Mouse (Mus musculus) right cerebral cortex, adult 18-20 months (tissue): ENCODE measurements around the gene Shmt1.
"Not testable (repeated sequence)": the region's sequence is repeated elsewhere in the genome, so short reads cannot be mapped to it uniquely, and the experiment has no call there.

Source experiments
- DNase-seq: peaks from one replicate; pipeline ENCODE4 v3.0.0; 2022; ENCODE audit warnings: mixed read lengths

The Shmt1 gene

DNA sequence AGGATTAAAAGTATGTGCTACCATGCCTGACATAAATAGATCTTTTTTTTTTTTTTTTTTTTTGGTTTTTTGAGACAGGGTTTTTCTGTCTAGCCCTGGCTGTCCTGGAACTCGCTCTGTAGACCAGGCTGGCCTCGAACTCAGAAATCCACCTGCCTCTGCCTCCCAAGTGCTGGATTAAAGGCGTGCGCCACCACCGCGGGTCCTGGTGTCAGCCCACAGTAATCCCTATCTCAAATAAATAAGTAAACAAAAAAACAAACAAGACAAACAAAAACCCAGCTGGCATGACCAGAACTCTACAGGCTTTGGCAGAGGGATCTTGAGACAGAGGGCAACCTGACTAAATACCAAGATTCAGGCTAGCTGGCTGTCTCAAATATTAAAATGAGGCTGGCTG is at the start of gene Shmt1:
TSS of gene Shmt1 (minus strand) at position 101 of the 400 bp plus-strand sequence.
- DNase-seq, result not testable (repeated sequence)

DNA sequence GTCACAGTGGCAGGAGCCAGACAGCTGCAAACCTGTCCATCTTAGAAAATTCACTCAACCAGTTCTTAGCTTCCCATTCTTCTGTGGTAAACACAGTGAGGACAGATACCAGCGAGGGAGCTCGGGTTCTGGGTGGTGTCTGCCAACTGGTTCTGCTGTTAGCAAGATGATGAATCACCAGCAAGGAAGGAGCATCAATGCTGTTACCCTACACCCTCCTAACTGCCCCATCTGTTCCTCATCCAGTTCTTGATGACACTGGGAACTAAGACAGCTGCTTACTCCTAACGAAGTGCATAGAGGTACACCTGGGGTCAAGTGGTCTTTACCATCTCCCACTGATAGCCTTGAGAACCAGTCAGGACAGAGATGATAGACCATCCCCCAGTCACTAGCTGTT is 45.1 kb upstream of the Shmt1 start:
- peak; percentile 37 for DNase-seq

DNA sequence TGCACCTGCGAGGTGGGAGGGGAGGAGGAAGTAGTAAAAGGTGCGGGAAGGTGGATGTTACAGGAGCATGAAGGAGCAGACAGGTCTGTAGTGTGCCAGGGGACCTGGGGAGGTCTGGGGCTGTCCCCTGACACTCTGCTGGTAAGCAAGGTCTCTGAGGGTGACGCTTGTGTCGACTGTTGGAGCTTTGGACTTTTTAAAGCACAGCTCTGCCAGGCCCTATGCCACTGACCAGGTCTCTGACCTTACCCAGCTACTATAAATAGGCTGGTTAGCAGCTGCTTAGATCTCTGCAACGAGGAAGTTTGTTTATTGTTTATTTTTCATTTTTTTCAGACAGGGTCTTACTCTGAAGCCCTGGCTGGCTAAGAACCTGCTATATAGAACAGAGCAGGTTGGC is 33.9 kb upstream of the Shmt1 start:
- no peak for DNase-seq

DNA sequence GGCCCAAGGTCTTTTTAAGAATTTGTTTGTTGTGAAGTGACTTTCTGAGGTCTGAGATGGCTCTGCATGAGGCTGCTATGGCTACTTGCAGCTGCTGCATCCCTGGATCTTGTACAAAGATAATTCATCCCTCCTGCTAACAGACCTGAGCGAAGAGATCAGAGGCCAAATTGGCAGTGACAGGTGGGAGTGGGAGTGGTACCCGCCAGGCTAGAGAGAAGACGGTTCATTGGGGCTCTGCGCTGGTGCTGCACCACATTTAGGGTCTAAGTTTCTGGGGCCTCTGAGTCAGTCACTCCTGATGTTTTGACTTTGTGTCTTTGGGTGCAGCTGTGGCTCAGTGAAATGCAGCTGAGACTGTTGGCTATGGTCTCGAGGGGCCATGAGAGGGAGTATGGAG is 31.9 kb upstream of the Shmt1 start:
- DNase-seq, result no peak

DNA sequence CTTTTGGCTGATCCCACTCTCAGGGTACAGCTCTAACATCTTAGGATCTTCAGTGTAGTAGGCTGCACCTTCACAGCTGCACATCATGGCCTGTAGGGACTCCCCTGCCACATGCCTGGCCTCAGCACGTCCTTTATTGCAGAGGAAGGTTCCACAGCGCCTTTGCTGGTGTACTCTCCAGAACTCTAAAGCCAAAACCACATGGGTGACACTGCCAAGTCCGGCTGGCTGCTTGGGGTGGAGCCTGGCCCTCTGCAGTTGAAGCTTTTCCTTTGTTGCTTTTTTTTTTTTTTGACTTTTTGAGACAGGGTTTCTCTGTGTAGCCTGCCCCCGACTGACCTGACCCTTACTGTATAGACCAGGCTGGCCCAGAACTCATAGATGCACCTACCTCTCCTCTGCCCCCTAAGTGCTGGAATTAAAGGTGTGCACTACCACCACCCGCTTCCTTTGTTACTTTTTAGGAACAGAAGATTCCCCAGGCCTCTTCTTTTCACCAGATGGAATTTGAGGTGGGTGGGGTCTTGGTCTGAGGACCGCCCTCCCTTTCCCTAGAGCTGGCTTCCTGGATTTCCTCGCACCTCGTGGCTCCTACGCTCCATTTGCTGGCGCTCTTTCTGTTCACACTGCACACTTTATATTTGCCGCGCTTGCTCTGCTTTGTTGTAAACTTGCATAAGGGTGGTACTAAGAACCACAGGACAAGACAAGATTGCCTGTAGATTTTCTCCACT is 30.1 kb upstream of the Shmt1 start:
- no peak for DNase-seq

DNA sequence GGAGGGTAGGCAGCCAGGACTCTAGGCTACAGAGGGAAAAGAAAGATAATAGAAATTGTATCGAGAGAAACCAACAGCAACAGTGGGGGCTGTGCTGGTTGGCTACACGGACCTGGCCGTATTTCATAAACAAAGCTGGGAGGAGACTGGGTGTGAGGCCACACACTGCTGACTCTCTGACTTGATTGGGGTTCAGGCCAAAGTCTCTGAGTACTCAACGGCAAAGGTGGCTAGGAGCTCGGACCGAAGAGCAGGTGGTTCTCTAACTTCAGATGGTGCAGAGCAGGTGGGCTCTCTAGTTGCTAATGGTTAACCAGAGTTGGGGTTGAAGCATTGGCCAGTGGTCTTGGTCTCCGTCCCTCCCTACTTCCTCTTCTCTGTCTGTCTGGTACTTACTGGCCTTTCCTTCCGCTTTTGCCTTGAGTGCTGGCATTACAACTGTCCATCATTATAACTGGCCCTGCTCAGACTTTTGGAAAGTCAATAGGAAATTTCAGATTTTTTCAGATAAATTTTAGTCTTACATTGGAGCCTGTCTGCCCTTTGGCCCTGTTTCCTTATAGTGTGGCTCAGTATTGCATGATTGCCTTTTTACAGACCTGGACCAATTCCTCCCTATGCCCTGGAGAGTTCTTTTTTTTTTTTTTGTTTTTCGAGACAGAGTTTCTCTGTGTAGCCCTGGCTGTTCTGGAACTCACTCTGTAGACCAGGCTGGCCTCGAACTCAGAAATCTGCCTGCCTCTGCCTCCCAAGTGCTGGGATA is 26.3 kb upstream of the Shmt1 start:
- DNase-seq, result no peak

DNA sequence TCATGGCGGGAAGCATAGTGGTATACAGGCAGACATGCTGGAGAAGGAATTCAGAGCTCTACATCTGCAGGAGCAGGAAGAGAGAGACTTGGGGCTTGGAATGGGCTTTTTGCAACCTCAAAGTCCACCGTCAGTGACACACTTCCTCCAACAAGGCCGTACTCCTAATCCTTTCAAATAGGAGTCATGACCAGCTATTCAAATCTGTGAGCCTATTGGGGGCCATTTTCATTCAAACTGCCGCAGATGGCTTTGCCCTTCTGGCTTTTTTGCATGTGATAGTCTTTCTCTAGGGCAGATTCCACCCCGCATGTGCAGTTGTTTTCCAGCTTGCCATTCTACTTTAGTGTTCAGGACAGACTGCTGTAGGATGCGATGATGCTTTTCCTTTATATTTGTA is 25.4 kb upstream of the Shmt1 start:
- no peak for DNase-seq

DNA sequence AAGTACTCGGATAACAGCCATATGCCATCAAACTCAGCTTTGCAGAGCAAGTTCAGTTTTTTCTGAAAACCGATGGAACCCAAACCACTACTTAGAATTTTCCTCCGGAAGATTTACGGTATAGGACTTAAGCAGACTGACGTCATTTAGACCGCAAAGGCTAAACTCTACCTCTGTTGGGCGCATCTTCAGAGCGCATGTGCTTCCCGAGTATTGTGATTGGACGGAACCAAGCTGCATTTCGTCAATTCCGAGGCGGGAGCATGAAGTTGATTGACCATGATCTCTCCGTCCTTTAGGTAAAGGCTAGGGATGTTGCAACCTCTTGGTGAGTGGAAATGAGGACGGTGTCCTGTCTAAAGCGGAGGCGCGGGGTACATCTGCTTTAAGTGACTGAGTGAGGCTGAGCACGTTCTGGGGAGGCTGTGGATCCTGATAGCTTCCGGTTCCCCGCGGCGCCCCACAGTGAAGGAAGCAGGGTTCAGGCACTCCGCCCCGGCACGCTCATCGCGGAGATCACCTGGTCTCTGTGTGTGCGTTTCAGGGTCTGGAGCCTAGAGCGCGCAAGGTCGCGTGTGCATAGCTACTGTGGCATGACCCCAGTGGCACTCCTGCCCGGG is 19.0 kb upstream of the Shmt1 start, which contains the start of gene Dhrs7b:
TSS of gene Dhrs7b (plus strand) at position 199 of the 620 bp plus-strand sequence.
- peak; percentile 95 for DNase-seq

DNA sequence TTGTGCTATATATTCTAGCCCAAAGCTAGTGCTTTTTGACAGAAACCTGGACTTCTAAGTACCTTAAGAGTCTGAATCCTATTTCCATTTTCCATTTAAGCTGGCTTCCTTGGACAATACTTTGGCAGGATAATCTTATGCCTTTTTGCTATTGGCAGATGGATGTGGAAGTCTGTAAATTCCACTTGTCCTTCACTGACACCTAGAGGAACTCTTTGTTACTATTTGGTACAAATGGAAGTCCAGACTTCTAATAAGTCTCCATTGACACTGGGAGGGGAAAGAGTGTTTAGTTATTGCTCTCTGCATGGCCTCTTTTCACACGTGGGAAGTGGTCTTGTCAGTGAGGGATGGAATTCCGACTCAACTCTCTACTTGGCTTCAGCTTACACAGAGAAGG is 17.4 kb upstream of the Shmt1 start:
- no peak for DNase-seq

DNA sequence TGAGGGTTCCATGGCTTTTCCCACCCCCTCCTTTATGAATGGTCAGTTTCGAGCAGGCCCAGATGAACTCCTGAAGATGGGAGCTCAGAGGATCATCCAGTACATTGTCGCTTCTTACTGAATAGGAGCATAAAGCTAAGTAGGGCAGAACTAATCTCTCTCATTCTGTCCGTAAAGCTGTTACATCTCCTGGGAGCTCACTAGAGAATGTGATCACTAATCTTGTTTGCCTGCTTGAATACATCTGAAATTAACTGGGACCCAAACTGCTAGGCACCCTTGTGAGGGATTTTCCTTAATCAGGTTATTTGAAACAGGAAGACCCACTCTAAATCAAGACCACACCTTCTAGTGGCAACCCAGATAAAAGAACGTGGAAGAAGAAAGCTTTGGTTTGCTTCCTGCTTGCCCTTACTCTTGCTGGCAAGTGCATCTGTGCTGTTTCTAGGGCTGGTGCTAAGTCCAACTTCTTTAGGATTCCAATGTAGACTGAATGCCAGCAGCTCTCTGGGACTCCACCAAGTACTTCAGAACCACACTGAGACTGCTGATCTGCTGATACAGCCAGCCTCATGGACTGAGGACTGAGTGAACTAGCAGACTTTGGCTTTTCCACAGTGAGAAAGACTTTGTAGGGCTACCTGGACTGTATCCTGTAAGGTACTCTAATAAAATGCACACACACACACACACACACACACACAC is 15.9 kb upstream of the Shmt1 start:
- no peak for DNase-seq

DNA sequence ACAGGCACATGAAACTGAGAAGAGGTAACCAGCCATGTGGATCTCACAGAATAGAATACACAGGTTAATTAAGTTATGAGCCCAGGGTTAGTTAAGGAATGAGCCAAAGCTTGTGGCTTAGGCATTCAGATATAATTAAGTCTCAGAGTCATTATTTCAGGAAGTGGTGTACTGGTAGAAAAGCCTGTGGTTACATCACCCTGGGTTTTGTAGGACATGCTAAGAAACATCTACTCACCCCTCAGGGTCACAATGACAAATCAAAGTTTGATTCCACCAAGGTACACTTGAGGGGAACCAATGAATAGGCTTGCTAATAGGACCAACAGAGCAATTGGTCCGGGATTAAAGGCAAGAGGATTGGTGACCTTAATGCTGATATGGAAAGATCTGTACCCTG is 15.2 kb upstream of the Shmt1 start:
- no peak for DNase-seq

DNA sequence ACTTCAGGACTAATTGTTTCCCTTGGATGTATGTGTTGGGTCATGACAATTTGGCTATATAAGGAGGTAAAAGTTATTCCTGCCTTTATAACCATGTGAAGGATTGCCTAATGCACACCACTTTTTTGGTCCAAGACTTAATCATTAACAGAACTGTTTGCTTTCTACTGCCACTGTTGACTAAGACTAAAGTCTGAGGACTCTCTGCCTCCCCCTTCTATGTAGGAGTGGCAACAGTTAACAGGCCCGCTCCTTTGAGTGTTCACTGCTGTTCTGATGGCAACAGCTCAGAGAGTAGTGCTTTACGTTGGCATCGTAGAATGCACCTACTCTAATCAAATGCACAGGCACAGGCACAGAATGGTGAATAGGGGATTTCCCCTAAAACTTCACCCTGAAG is 13.7 kb upstream of the Shmt1 start:
- DNase-seq, result no peak

DNA sequence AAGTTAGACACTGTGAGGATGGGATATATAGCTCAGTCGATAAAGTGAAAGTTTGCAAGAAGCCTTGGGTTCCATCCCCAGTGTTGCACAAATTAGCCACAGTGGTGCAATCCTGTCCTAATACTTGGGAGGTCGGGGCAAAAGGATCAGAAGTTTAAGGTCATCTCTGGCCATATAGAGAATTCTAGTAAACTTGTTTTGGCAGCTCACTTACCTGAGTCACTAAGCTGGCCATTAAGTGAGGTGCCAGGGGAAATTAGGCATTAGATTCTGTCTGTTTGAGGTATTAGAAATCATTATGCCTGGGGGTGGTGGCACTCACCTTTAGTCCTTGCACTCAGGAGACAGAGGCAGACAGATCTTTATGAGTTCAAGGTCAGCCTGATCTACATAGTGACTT is 12.3 kb upstream of the Shmt1 start:
- no peak for DNase-seq

DNA sequence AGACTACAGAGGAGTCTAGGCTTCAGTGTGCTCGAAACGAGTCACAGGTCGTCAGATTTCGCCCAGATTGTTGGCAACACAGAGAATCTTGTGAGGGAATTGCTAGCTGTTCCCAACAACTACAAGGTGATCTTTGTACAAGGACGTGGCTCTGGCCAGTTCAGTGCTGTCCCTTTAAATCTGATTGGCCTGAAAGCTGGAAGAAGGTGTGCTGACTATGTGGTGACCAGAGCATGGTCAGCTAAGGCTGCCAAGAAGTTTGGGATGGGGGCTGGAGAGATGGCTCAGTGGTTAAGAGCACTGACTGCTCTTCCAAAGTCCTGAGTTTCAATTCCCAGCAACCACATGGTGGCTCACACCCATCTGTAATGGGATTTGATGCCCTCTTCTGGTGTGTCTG is 4.9 kb upstream of the Shmt1 start:
- no peak for DNase-seq

DNA sequence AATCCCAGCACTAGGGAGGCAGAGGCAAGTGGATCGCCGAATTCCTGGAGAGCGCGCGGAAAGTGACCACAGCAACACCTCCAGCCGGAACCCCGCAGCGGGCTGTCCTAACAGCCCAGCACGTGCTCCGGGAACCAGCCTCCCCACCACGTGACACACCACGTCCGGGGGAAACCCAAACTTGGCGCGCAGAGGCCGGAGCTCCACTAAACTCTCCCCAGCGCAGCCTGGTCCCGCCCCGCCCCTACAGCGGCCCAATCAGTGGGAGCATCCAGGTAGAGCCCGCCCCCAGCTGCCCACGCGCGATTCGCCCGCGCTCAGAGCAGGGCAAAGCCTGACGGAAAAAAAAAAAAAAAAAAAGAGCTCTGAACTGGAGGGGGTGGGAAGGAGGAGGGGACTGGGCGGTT is 461 bp downstream of the Shmt1 start:
- peak; percentile 93 for DNase-seq

DNA sequence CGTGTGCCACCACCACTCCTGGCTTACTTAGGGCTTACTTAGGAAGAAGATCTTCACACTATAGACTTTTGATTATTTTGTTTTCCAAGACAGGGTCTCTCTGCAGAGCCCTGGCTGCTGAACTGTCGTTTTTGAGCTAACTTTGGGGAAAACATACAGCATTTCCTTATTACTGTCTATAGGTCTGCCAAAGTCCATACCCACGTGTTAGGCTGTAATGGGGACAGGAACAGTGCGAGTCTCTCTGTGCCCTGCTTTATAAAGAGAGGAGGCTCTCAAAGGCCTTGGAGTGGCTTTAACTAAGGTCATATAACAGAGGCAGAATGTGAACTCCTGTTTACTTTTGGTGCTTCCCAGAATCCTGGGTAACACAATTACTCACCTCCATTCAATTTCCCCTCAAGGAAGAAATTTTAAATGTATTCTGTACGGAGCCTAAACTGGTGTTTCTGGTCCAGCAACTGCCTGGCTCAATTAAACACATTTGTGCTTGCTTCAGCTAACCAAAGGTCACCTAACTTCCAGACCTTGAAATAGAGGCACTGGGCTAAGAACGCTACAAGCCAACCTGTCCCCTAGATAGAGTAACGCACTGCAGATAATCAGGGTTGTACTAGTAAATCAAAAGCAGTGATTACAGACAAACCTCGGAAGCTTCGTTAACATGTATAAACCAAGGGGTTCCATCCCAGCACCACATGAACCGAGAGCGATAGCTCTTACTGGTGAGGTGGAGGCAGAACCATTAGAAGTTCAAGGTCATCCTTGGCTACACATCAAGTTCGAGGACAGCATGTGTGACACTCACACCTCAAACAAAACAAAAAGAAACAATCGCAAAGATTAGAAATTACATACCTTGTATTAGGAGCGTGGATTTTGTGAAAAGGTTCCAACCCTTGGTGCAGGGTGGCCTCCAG is 1.2 kb downstream of the Shmt1 start:
- no peak for DNase-seq

DNA sequence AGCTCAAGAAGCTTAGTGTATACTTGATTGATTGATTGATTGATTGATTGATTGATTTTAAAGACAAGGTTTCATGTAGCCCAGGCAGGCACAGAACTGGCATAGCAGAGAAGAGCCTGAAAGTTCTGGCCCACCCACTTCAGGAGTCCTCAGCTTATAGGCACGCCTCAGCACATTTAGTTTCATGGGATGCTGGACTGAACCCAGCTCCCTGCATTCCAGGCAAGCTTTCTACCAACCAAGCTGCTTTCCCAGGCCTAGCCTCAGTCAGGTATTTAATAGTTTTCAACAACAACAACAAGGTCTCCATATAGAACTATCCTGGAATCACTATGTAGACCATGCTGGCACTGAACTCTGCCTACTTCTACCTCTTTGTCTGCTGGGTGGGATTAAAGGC is 2.0 kb downstream of the Shmt1 start:
- no peak for DNase-seq

DNA sequence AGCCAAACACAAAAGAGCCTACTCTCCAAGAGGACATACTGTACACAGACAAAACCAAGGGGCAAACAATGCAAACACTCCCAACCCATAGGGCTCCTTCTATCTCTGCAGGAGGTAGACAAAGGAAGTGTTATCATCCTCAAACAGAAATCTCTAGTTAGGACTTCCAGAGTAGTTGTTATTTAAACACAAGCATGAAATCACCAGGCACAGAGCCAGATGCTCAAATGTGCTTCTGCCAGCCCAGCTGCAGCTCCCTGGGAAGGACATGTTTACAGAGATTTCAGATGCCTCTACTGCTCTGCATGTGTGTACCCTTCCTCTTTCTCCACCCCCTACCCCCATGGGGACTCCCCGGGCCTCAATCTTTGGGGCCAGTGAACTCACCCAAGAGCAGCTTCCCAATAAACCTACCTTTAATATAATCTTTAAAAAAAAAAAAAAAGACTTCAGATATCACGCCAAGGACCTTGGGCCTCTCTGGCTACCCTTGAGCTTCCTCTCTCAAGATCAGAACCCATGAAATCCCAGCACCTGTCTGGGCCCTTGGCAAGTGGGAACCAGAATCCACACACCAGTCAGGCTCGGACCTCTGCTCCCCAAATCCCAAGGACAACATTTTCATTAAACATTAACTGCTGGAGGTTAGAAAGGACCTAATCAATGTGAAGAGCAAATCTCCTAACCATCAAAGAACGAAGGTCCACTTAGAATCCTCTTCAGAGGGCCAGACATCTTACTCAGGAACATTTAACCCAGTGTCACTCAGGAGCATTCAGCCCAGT is 3.0 kb downstream of the Shmt1 start:
- peak; percentile 56 for DNase-seq

DNA sequence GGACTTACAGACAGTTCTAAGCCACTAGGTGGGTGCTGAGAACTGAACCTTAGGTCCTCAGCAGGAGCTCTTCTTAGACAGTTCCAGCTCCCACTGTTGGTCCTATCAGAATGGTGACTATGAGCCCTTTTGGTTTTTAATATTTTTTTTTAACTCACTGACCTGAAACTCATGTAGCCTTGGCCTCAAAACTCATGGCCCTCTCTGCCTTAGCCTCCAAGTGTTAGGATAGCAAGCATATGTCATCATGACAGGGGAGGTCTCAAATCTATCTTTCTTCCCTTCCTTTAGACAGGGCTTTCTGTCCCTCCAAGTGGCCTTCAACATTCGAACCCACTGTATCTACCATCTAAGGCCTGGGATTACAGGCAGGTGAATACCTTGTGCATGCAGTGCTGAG is 10.6 kb downstream of the Shmt1 start:
- no peak for DNase-seq

DNA sequence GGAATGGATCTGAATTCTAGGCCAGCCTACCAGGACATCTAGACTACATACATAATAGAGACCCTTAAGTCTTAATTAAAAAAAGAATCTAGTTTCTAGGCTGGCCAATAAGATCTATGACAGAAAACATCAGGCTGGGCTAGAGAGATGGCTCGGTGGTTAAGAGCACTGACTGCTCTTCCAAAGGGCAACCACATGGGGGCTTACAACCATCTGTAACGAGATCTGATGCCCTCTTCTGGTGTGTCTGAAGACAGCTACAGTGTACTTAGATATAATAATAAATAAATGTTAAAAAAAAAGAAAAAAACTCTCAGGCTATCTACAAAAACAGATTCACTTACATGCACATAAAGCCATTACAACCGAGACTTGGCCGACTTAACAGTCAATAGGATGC is 11.5 kb downstream of the Shmt1 start:
- DNase-seq, result no peak

DNA sequence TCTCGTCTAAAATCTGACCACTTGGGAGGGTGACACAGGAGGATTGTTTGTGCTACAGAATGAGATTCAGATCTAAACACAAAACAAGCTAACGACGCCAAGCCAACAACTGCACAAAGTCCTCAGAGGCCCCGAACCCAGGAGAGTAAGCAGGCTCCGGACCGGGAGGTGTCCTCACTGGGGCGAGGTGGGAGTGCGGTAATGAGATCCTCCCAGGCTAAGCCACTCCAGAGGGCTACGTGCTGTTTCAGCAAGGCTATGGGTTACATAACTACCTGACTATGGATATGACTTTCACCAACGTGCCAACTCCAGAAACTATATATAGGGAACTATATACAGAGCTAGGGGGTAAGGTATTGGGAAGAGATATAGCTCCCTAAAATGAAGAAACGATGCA is 15.2 kb downstream of the Shmt1 start:
- no peak for DNase-seq
